Mouse (Mus musculus) lung, adult 2 months (tissue): ENCODE results near the gene Fbxw8.

Experiments
- CTCF ChIP-seq: fragments of 200-500 bp; IDR thresholded peaks from 2 replicates; pipeline ENCODE4 v1.5.1; 2011; ENCODE audit warnings: mild to moderate bottlenecking, low read length, control low read depth; ENCODE audit not compliant: insufficient read depth
- POLR2A ChIP-seq: fragments of 200-500 bp; IDR thresholded peaks from 2 replicates; pipeline ENCODE4 v1.6.1; 2011; ENCODE audit warnings: low read depth, mild to moderate bottlenecking, control low read depth, low read length, borderline replicate concordance; ENCODE audit errors: extremely low read depth

DNA sequence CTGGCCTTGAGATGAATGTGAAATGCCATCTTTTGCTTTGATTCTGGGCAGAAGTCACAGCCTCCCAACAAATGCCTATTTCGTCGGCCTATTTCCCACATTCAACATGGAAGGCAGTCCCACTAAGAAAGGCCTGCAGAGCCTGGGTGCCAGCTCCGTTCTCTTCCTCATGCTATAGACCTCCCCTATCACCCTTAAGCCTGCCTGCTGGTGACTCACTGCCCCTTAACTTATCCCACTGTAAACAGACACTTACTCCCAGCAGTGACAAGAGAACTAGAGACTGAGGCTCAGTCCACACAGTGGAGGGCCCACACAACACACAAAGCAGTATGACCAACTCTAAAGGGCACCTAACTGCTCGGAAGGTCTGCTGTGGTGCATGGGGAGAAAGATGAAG is 10.9 kb downstream of the Fbxw8 start:
- TF ChIP-seq CTCF (no peak), POLR2A (no peak)
